Mouse (Mus musculus) myocyte (in vitro differentiated cells): ENCODE results near the gene Grhl3. TPM values are rescaled to one million over a fixed set of nuclear protein-coding genes. Genes with fewer than 3 reads are reported as not detected.

Experiments
- H3K27me3 ChIP-seq: one replicate; pipeline ENCODE4 v1.6.1; 2011; ENCODE audit not compliant: control insufficient read depth, insufficient read depth, insufficient read length
- H3K36me3 ChIP-seq: one replicate; pipeline ENCODE4 v1.6.1; 2011; ENCODE audit not compliant: control insufficient read depth, insufficient read depth
- H3K4me2 ChIP-seq: one replicate; pipeline ENCODE4 v1.6.1; 2011; ENCODE audit warnings: low read depth, control low read depth
- H3K4me3 ChIP-seq: one replicate; pipeline ENCODE4 v1.5.1; 2011; ENCODE audit warnings: mild to moderate bottlenecking, control low read depth, moderate library complexity
- H3K79me2 ChIP-seq: one replicate; pipeline ENCODE4 v1.6.1; 2011; ENCODE audit not compliant: control insufficient read depth, insufficient read depth
- H3ac ChIP-seq: one replicate; pipeline ENCODE4 v1.6.1; 2011; ENCODE audit not compliant: control insufficient read depth, insufficient read length
- CEBPB ChIP-seq: IDR thresholded peaks from 2 replicates; pipeline ENCODE4 v1.6.1; 2011; ENCODE audit warnings: mild to moderate bottlenecking, moderate library complexity; ENCODE audit not compliant: poor library complexity, insufficient read depth, severe bottlenecking
- E2F4 ChIP-seq: IDR thresholded peaks from one replicate; pipeline ENCODE4 v1.6.1; 2011; ENCODE audit warnings: mild to moderate bottlenecking, control low read depth, moderate library complexity; ENCODE audit not compliant: insufficient read depth
- MAX ChIP-seq: IDR thresholded peaks from one replicate; pipeline ENCODE4 v1.6.1; 2011; ENCODE audit warnings: low read depth, mild to moderate bottlenecking, control low read depth
- MYOD1 ChIP-seq, 3 experiments: IDR thresholded peaks; one replicate each; pipeline ENCODE4 v1.6.1; 2011; ENCODE audit warnings: control low read depth in 2 of 3, low read depth in 2 of 3, mild to moderate bottlenecking in 2 of 3, moderate library complexity in 1 of 3; ENCODE audit not compliant: insufficient read length in 2 of 3, control insufficient read depth in 1 of 3
- MYOG ChIP-seq, 3 experiments: IDR thresholded peaks; one replicate each; pipeline ENCODE4 v1.6.1; 2011; ENCODE audit warnings: control low read depth in 2 of 3, low read depth in 2 of 3, mild to moderate bottlenecking in 2 of 3; ENCODE audit not compliant: insufficient read length in 2 of 3, control insufficient read depth in 1 of 3, insufficient read depth in 1 of 3
- POLR2A ChIP-seq: IDR thresholded peaks from one replicate; pipeline ENCODE4 v1.6.1; 2011; ENCODE audit warnings: low read depth, mild to moderate bottlenecking, control low read depth, moderate library complexity; ENCODE audit not compliant: insufficient read length
- POLR2AphosphoS2 ChIP-seq: IDR thresholded peaks from one replicate; pipeline ENCODE4 v1.6.1; 2011; ENCODE audit warnings: low read depth, control low read depth; ENCODE audit not compliant: insufficient read length
- REST ChIP-seq: IDR thresholded peaks from one replicate; pipeline ENCODE4 v1.6.1; 2011; ENCODE audit warnings: mild to moderate bottlenecking, control low read depth, moderate library complexity; ENCODE audit not compliant: insufficient read depth, insufficient read length
- SRF ChIP-seq: IDR thresholded peaks from one replicate; pipeline ENCODE4 v1.6.1; 2011; ENCODE audit warnings: low read depth; ENCODE audit not compliant: control insufficient read depth, insufficient read length
- TCF12 ChIP-seq: IDR thresholded peaks from one replicate; pipeline ENCODE4 v1.6.1; 2011; ENCODE audit warnings: mild to moderate bottlenecking, control low read depth; ENCODE audit not compliant: poor library complexity, insufficient read depth, severe bottlenecking
- TCF3 ChIP-seq: IDR thresholded peaks from one replicate; pipeline ENCODE4 v1.6.1; 2011; ENCODE audit warnings: low read depth, control low read depth; ENCODE audit not compliant: insufficient read length
- USF1 ChIP-seq: IDR thresholded peaks from one replicate; pipeline ENCODE4 v1.6.1; 2011; ENCODE audit warnings: low read depth, mild to moderate bottlenecking, control low read depth, moderate library complexity
- polyA plus RNA-seq: library from polyadenylated mRNA; unstranded; fragments of >200 nt; fragmentation: generic; extraction: Trizol; gene quantifications from one replicate; pipeline ENCODE4 v1.2.1, GENCODE M21; 2012; ENCODE audit warnings: missing spikeins

Gene Grhl3
- polyA plus RNA-seq, 1 experiment, result 0.95 TPM

- Histone ChIP-seq H3K79me2 (no peaks in the 10 kb centered on the region), H3K4me2 (no peak overlapping the region), H3K27me3 (no peaks in the 10 kb centered on the region), H3K4me3 (no peak overlapping the region), H3K36me3 (no peaks in the 10 kb centered on the region), H3ac (no peak overlapping the region)
- TF ChIP-seq POLR2A, result no peak
- TF ChIP-seq USF1, result no peak
- no peak for TF ChIP-seq E2F4
- TF ChIP-seq POLR2AphosphoS2, result no peak
- TF ChIP-seq SRF, result no peak
- no peak for TF ChIP-seq MYOG (IDR thresholded peaks at IDR 0.05; ENCODE audit: control insufficient read depth in 1 of 3, insufficient read depth in 1 of 3, insufficient read length in 2 of 3, low read depth in 2 of 3)
- TF ChIP-seq REST, result no peak
- no peak for TF ChIP-seq TCF3
Measured at GRCm38 (mm10) chr4:135599497-135600182, 26.2 kb upstream of the Grhl3 start.

- H3K4me2 ChIP-seq, result no peak overlapping the region
- TF ChIP-seq TCF3, result no peak
- TF ChIP-seq POLR2A, result no peak
- no peak for TF ChIP-seq REST
- H3K36me3 ChIP-seq, result no peaks in the 10 kb centered on the region
- no peak overlapping the region for H3ac ChIP-seq
- no peaks in the 10 kb centered on the region for H3K27me3 ChIP-seq
- H3K79me2 ChIP-seq, result no peaks in the 10 kb centered on the region
- H3K4me3 ChIP-seq, result no peak overlapping the region
Measured at GRCm38 (mm10) chr4:135598998-135599397, 25.6 kb upstream of the Grhl3 start.

GRCm38 (mm10) chr4:135597571-135597970 is 24.1 kb upstream of the Grhl3 start:
- H3K36me3 ChIP-seq, result no peaks in the 10 kb centered on the region
- no peak overlapping the region for H3K4me3 ChIP-seq
- no peaks in the 10 kb centered on the region for H3K27me3 ChIP-seq
- no peaks in the 10 kb centered on the region for H3K79me2 ChIP-seq
- H3K4me2 ChIP-seq, result no peak overlapping the region
- no peak for TF ChIP-seq MAX
- TF ChIP-seq USF1, result no peak
- no peak for TF ChIP-seq CEBPB
- no peak for TF ChIP-seq TCF3
- TF ChIP-seq TCF12, result no peak
- TF ChIP-seq POLR2A, result no peak
- no peak for TF ChIP-seq SRF
- no peak for TF ChIP-seq MYOD1 (IDR thresholded peaks at IDR 0.05; ENCODE audit: control insufficient read depth in 1 of 3, insufficient read length in 2 of 3, low read depth in 2 of 3)
- no peak for TF ChIP-seq REST
- TF ChIP-seq E2F4, result no peak
- no peak for TF ChIP-seq POLR2AphosphoS2
- no peak for TF ChIP-seq MYOG (IDR thresholded peaks at IDR 0.05; ENCODE audit: control insufficient read depth in 1 of 3, insufficient read depth in 1 of 3, insufficient read length in 2 of 3, low read depth in 2 of 3)
- H3ac ChIP-seq, result no peak overlapping the region

GRCm38 (mm10) chr4:135595943-135596342 is 22.5 kb upstream of the Grhl3 start:
- no peaks in the 10 kb centered on the region for H3K27me3 ChIP-seq
- H3K4me2 ChIP-seq, result no peak overlapping the region
- H3ac ChIP-seq, result no peak overlapping the region
- no peaks in the 10 kb centered on the region for H3K79me2 ChIP-seq
- TF ChIP-seq MAX (no peak), TCF12 (no peak), MYOD1 (IDR thresholded peaks at IDR 0.05; ENCODE audit: control insufficient read depth in 1 of 3, insufficient read length in 2 of 3, low read depth in 2 of 3) (no peak), E2F4 (no peak), POLR2AphosphoS2 (no peak), TCF3 (no peak), REST (no peak), CEBPB (no peak), MYOG (IDR thresholded peaks at IDR 0.05; ENCODE audit: control insufficient read depth in 1 of 3, insufficient read depth in 1 of 3, insufficient read length in 2 of 3, low read depth in 2 of 3) (no peak), USF1 (no peak), POLR2A (no peak), SRF (no peak)
- H3K36me3 ChIP-seq, result no peaks in the 10 kb centered on the region
- no peak overlapping the region for H3K4me3 ChIP-seq

- Histone ChIP-seq H3K4me2 (no peak overlapping the region), H3ac (no peak overlapping the region), H3K27me3 (no peaks in the 10 kb centered on the region), H3K36me3 (no peaks in the 10 kb centered on the region), H3K79me2 (no peaks in the 10 kb centered on the region), H3K4me3 (no peak overlapping the region)
- TF ChIP-seq MYOD1 (IDR thresholded peaks at IDR 0.05; ENCODE audit: control insufficient read depth in 1 of 3, insufficient read length in 2 of 3, low read depth in 2 of 3), result no peak
- no peak for TF ChIP-seq MYOG (IDR thresholded peaks at IDR 0.05; ENCODE audit: control insufficient read depth in 1 of 3, insufficient read depth in 1 of 3, insufficient read length in 2 of 3, low read depth in 2 of 3)
- TF ChIP-seq POLR2AphosphoS2, result no peak
- TF ChIP-seq MAX, result no peak
- no peak for TF ChIP-seq SRF
- TF ChIP-seq USF1, result no peak
- TF ChIP-seq CEBPB, result no peak
- TF ChIP-seq E2F4, result no peak
- TF ChIP-seq POLR2A, result no peak
- no peak for TF ChIP-seq TCF3
- no peak for TF ChIP-seq TCF12
- TF ChIP-seq REST, result no peak
Measured at GRCm38 (mm10) chr4:135591610-135592304, 18.3 kb upstream of the Grhl3 start.
